Mouse (Mus musculus) skeletal muscle tissue, adult 2 months (tissue): ENCODE results near the gene Mex3b.

Experiments
- DNase-seq: peaks from one replicate; pipeline ENCODE4 v3.0.0-alpha.2; 2012; ENCODE audit warnings: low read depth, low spot score

The Mex3b gene

GRCm38 (mm10) chr7:82866486-82867270 is 455 bp upstream of the Mex3b start:
- DNase-seq, result peak; percentile 90

DNA sequence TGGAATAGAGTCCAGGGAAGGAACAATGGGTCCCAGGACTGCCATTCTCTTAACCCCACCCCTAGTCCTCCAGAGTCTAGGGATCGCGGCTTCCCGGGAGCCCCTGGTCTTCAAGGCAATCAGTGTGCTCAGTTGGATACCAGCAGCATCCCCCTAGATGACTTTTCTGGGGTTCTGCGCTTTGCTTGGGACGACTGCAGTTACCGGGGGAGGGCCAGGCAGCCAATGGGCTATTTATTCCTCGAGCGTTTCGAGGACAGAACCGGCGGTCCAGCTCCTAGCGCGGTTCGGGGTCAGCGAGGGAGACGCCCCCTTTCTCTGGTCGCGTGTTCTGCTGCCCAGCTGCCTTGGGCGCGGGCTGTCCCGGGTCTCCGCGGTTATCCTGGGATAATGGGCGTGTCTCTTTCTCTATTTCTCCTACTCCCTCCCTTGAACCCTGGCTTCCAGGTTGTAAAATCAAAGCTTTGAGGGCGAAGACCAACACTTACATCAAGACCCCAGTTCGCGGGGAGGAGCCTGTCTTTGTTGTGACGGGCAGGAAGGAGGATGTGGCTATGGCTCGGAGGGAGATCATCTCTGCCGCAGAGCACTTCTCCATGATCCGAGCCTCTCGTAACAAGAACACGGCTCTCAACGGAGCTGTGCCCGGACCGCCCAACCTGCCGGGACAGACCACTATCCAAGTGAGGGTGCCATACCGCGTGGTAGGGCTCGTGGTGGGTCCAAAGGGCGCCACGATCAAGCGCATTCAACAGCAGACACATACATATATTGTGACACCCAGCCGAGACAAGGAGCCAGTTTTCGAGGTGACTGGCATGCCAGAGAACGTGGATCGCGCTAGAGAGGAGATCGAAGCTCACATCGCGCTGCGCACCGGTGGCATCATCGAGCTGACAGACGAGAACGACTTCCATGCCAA is 1.4 kb downstream of the Mex3b start:
- DNase-seq, result no peak

- DNase-seq, result no peak
Observed at GRCm38 (mm10) chr7:82869231-82870147, 2.4 kb downstream of the Mex3b start.

DNA sequence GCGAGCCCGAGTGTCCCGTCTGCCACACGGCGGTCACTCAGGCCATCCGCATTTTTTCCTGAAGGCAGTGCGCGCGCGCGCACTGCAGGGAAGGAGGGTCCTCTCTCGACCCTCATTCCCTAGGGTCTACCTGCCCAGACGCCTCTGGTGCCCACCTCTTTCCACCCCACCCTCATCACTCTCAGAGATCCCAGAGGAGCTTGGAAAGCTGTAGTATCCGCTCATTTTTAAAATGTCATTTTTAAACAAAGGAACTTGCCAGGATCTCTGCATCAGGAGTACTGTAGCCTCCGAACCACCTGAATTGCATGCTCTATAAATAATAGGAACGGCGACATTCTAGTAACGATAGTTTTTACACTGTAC is 3.0 kb downstream of the Mex3b start:
- no peak for DNase-seq

DNA sequence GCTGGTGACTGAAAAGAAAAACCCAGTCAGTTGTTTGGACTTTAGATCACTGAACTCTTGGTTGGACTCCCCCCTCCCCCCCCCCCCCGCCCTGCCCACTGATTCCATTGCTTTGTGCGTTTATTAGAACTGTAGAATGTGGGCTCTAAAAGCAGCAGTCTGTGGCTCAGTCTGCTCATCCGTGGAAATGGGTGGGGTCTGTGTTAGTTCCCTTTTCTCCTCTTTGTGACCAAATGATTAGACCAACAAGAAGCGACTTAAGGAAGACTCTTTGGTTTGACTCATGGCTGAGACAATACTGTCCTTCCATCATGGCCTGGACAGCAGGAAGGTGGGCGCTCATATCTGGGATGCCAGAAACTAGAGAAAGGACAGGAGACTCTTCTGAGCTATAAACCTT is 9.4 kb downstream of the Mex3b start:
- no peak for DNase-seq

DNA sequence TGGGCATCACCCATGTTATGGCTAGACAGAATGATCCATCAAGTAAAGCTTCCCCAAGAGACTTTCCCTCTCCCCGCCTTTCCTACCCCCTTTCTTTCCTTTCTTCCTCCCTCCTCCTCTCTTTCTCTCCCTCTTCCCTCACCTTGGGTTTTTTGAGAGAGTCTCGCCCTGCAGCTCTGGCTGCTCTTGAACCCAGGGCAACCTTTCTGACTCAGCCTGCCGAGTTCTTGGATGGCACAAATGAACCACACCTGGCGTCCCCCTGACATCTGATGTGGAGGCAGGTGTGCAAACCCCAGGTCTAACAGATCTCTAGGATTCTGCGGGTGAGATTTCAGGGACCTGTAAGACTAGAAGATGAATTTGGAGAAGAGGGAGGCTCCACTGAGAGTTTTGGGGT is 12.9 kb downstream of the Mex3b start:
- DNase-seq, result no peak

- no peak for DNase-seq
Observed at GRCm38 (mm10) chr7:82880700-82881099, 13.6 kb downstream of the Mex3b start.

DNA sequence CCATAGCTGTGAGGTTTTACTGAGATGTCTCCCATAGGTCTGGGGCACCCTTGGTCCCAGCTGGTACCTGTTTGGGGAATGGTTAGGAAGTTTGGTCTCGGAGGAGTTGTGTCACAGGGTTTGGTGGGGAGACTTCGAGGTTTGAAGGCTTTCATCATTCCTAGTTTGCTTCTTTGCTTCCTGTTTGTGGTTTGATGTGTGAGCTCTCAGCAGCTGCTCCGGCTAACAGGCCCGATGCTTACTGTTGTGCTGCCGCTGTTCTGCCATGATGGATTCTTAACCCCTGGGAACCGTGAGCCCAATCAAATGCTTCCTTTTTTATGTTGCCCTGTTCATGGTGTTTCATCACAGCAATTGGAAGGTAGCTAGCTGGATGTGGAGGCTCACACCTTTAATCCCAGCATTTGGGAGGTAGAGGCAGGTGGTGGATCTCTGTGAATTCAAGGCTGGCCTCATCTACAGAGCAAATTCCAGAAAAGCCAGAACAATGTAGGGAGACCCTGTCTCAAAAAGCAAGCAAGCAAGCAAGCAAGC is 23.3 kb downstream of the Mex3b start:
- DNase-seq, result no peak

DNA sequence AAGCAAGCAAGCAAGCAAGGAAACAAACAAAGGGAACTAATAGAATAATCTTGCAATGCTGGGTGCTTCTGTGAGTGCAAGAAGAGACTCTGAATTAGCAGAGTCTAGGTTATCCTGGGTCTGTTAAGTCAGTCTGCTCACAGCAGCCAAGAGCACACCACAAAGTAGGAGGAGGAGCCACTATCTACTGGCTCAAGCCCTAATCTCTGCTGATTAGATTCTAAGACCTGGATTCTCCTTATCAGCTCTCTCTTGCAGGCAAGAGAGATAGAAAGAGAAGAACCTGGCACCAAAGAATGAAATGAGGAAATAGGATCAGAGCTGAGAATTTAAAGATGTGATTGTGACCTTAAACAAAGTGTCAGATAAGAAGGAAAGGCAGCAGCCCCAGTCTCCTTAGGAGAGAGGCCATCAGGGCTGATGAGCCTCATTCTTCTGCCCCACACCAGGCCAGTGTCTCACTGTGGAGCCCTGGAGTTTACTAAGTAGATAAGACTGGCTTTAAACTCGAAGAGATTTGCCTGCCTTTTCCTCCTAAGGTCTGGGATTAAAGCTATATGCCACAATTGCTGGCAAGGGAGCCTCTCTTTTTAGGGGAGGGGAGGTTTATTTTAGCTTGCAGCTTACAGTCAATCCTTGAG is 23.9 kb downstream of the Mex3b start:
- no peak for DNase-seq

GRCm38 (mm10) chr7:82894366-82894765 is 27.2 kb downstream of the Mex3b start:
- DNase-seq, result no peak

DNA sequence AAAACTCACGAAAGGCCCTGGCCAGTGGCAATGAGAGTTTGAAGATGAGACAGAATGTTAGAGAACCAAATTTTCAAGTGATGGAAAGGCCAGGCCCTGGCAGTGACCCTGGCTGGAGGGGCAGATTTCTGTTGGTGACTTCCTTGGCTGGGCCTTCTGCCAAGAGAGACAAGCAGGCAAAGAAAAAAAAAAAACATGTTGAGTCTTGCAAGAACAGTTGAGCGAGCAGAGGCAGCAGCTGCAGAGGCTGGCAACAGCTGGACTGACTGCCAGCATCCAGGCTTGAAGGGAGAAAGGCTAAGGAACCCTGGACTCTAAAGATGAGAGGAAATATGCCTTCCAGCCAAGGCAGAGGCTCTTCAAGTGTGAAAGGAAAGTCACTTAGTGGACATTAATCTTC is 28.5 kb downstream of the Mex3b start:
- DNase-seq, result no peak

GRCm38 (mm10) chr7:82896750-82897149 is 29.6 kb downstream of the Mex3b start:
- no peak for DNase-seq

DNA sequence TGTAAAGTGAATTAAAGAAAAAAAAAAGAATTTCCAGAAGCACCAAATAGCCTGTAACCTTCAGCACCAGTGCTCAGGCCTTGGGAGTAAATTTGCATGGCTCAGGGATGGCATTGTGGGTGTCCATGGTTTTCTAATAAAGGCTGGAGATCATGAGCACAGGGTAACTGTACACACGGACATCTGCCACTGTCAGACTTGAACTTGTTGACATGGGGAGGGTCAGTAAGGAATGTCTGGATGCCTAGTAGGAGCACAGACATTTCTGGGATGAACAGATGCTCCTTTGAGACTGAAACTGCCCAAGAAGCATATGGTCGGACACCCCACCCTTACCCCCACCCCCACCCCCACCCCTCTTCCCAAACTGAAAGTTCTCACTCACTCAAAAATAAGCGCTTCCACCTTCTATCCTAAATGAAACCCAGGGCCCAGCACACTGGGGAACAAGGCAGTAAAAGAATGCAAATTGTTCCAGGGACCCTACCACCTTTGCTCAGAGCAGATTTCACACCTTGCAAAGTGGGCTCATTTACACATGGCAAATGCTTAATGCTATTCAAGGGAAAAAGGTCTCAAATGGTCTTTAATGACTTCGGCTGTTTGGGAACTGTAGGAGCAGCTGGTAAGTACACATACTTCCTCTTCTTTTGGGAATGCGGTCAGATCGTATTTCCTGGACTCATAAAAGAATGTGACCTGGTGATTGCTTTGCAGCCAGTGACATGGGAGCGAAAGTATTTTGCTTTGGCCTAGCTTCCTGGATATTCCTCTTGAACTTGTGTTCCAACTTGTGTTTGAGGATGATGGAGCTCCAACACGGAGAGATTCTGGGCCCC is 32.5 kb downstream of the Mex3b start:
- DNase-seq, result no peak

GRCm38 (mm10) chr7:82903006-82903405 is 35.9 kb downstream of the Mex3b start:
- DNase-seq, result no peak

GRCm38 (mm10) chr7:82905527-82905926 is 38.4 kb downstream of the Mex3b start:
- no peak for DNase-seq

DNA sequence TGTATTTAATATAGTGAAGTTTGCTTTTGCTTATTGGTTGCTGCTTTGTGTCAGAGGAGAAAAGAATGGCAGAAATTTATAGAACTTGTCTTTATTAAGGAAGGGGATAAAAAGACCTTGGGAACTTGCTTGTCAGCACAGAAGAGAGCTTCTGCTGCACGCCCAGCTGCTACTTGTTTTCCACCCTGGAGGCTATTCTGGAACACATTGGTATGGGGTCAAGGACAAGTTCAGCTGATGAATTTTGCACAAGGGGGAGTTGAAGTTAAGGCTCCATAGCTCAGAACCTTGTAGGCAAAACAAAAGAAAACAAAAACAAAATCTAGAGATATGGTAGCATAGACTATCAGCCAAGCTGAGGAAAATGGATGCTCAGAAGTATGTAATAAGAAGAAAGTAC is 39.9 kb downstream of the Mex3b start:
- no peak for DNase-seq

DNA sequence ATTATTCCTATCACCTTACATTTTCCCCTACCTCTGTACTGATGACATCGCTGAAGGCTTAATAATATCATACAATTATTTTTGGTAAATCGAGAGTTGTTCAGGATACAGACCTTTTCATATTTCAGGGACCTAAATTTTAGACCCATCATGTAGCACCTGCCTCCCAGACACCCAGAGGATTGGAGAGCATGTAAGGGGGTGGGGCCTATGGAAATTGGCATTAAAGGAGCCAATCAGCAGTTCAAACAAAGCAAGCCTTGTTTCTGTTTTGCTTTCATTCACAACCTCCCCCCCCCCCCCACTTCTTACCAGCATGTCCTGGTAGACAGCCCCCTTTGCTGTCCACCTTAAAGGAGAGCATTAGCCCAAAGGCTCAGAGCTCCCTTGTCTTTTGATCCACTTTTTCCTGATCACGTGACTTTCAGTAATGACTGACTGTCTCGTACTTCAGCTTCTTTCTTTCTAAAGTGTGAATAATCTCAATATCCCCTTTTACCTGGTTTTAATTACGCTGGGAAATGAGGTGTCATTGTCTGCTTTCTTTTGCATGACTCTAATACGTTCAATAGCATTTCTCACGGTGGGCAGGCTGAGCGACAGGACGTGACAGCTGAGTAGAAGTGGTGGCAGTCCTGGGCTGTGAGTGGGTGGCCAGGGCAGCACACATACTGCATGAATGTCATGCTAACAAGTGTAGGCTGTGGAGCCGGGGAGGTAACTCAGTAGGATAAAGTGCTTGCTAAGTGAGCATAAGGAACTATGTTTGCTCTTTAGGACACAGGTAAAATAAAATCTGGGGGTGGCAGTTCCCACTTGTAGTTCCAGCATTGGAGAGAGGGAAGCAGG is 43.6 kb downstream of the Mex3b start:
- no peak for DNase-seq

- DNase-seq, result no peak
Observed at GRCm38 (mm10) chr7:82911501-82911900, 44.4 kb downstream of the Mex3b start.

- no peak for DNase-seq
Observed at GRCm38 (mm10) chr7:82914297-82914696, 47.2 kb downstream of the Mex3b start.
